Mouse (Mus musculus) adrenal gland, adult 18-20 months (tissue): ENCODE data around the gene Polr2m. TPM values are rescaled to one million over a fixed set of nuclear protein-coding genes. Genes with fewer than 3 reads are reported as not detected.
"Not testable (repeated sequence)": the region's sequence is repeated elsewhere in the genome, so short reads cannot be mapped to it uniquely, and the experiment has no call there.

Experiments used
- DNase-seq, 2 experiments: peaks; one replicate each; pipeline ENCODE4 v3.0.0; 2021 to 2022; ENCODE audit warnings: low spot score in 2 of 2
- long read RNA-seq, 2 experiments: library from polyadenylated mRNA; stranded (forward); transcript quantifications; one replicate each; pipeline ENCODE4 v2.0.0; 2021
- total RNA-seq, 2 experiments: library from RNA; stranded (reverse); gene quantifications; 1 replicate in 1 of 2; 2 replicates in 1 of 2; pipeline ENCODE4 v1.2.3; 2021

The Polr2m gene
- total RNA-seq, result 100 to 1,000 TPM; 178 to 179 TPM
- long read RNA-seq, experiment 1, transcript Polr2m-201 (4 exons, 2,200 nt), result major isoform, 297 of 327 reads
- long read RNA-seq, experiment 1, transcript Polr2m-202 (4 exons, 2,138 nt), result minor isoform, 20 of 327 reads
- long read RNA-seq, experiment 1, partial matches to known transcripts, result 2 of 327 reads
- long read RNA-seq, experiment 1, other reads (novel, unspliced or antisense), result 8 of 327 reads
- long read RNA-seq, experiment 2, transcript Polr2m-201 (4 exons, 2,200 nt), result major isoform, 747 of 811 reads
- long read RNA-seq, experiment 2, transcript Polr2m-202 (4 exons, 2,138 nt), result minor isoform, 43 of 811 reads
- long read RNA-seq, experiment 2, partial matches to known transcripts, result 12 of 811 reads
- long read RNA-seq, experiment 2, other reads (novel, unspliced or antisense), result 9 of 811 reads

DNA sequence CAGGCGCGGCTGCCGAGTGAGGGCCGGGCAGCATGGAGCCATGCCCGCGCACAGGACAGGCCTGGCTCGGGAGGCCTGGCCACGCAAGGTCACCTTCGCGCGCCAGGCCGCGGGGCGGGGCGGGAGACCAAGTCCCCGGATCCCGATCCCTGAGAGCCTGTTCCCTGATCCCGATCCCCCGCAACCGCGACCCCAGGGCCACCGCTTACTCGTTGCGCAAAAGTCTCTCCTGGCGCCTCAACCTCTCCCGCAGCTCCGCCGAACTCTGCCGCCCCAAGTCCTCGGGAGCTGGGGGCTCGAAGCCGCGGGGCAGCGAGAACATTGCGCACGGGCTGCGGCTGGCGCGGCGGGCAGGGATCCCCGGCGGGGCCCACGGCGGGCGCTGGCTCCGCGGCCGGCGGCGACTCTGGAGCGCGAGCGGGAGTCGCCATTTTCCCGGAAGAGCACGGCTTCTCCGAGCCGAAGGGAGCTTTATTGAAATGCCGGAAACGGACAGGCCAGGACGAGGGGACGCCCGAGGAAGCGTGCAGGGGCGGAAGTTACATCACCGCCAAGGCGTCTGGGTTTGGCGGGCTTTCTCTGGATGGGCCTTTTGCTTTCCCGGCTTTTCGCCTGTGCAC lies at the start of gene Polr2m:
Polr2m (minus strand) TSS at position 461 of the 620 bp plus-strand sequence.
- DNase-seq, result peak; percentile 92 to 95

DNA sequence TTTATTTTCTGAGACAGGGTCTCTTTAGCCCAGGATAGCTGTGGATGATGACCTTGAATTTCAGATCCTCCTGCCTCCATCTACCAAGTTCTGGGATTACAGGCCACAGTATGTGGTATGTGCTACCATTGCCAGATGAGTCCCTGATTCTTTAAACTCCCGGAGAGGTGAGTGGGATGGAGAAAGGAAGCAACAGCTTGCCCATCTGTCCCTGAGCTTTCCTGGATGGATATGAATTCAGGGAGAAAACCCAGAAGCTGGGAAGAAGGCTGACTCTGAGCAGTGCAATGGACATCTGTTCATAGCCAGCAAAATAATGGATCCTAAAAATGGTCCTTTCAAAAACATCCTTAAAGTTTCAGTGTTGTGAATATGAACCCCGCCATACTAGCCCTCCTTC lies 49.3 kb upstream of the Polr2m start:
- DNase-seq, result no peak

GRCm38 (mm10) chr9:71529960-71530359 lies 44.2 kb upstream of the Polr2m start:
- no peak for DNase-seq

GRCm38 (mm10) chr9:71527438-71527837 lies 41.7 kb upstream of the Polr2m start:
- DNase-seq, result no peak

DNA sequence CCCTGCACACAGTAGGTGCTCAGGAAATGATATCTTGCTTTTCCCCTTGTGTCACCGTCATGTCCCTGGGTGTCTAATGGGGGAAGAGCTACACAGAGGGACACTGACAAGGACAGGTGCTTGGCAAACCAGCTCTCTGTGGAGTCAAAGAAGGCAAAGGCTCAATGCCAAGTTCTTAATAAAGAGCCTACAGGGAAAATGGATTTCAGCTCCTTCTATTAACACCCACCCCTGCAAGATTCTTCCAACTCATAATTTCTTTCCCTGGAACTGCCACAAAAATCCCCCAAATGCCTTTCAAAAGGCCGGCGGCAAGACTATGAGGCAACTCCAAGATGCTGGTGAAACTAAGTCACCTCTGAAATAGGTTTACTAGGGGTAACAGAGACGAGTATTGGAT lies 38.2 kb upstream of the Polr2m start:
- no peak for DNase-seq

GRCm38 (mm10) chr9:71519836-71520235 lies 34.1 kb upstream of the Polr2m start:
- DNase-seq, result no peak

DNA sequence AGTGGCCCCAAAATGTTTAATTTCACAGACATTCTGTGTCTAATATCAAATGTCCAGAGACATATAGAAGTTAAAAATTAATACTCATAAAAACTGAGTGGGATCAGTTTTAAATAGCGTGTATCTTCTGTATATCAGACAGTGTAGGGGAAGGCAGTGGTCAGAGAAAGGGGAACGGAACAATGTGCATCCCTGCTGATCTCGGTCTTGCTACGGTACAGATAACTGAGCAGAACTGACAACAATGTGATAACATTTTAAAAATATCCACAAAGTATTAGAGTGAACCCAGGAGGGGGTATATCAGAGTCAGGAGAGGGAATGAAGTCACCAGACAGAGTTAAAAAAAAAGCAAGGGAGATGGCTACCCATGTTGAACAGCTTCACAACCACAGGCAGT lies 31.8 kb upstream of the Polr2m start:
- DNase-seq, result no peak

DNA sequence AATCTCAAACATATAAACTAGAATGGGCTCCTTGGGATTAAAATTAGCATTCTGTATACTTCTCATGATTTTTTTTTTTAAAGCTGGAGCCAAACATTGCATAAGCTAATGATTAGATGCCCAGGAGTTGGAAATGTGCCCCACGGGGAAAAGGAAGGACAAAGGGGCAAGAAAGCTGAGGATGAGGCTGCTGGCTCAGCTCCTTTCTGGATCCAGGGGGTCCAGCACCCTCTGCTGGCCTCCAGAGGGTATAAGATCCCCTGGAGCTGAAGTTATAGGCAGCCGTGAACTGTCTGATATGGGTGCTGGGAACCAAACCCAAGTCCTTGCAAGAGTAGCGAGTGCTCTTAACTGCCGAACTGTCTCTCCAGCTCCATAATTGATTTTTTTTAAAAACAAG lies 30.1 kb upstream of the Polr2m start:
- no peak for DNase-seq

DNA sequence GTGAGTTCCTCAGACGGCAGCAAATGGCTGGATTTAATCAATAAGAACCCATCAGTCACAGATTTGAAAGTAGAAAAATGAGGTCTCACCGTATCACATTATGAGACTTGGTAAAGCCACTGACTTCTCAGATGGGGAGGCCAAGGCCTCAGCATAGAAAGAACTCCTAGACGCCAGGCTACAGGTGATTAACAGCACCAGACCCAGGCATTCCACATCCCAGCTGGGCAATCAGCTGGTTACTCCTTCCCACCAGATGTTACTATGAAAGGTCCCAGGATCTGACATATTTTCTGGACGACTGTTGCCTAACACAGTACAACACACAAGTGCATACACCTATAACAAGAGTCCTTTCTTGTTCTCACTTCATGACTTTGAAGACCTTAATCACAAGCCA lies 27.8 kb upstream of the Polr2m start:
- no peak for DNase-seq

- no peak for DNase-seq
These were observed 27.2 kb upstream of the Polr2m start for GRCm38 (mm10) chr9:71512899-71513298.

GRCm38 (mm10) chr9:71498391-71499182 lies 12.9 kb upstream of the Polr2m start:
- DNase-seq, result no peak

- no peak for DNase-seq
These were observed 10.9 kb upstream of the Polr2m start for GRCm38 (mm10) chr9:71496637-71497036.

DNA sequence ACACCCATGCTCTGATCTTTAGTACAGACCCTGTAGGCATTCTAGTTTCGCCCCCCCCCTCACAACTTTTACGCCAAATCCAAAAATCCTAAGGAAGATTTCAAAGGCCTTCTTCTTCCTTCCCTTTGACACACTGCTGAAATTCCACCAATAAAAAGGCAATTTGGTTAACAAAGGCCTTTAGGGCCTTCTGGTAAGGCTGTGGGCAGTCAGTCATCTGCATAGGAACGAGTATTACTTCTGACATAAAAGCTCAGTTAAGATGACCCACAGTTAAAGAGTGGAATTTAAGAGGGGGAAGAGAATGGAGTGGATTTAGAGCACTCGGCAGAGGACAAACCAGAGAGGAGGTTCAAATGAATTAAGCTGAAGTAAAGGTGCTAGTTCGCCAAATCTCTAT lies 8.0 kb upstream of the Polr2m start:
- DNase-seq, result no peak

- no peak for DNase-seq
These were observed 6.7 kb upstream of the Polr2m start for GRCm38 (mm10) chr9:71492296-71493025.

DNA sequence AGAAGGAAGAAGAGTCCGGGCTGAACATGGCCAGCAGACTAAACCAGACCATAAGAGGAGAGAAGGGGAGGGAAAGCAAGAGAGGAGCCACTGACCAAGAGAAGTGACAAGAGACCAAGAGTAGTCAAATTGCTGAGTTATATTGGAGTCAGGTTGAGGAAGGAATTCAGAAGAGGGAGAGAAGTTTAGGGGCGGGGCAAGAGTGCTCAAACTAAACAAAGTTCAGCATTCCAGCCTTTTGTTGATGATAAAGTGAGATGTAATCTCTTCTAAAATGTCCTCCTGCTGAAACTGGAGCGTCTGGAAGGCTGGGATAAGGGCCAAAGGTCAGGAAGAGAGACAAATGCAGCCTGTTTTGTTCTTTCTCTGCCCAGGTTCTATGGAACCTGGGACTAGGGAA lies 4.3 kb upstream of the Polr2m start:
- DNase-seq, result no peak

GRCm38 (mm10) chr9:71486127-71486526 lies 392 bp upstream of the Polr2m start:
- no peak for DNase-seq

DNA sequence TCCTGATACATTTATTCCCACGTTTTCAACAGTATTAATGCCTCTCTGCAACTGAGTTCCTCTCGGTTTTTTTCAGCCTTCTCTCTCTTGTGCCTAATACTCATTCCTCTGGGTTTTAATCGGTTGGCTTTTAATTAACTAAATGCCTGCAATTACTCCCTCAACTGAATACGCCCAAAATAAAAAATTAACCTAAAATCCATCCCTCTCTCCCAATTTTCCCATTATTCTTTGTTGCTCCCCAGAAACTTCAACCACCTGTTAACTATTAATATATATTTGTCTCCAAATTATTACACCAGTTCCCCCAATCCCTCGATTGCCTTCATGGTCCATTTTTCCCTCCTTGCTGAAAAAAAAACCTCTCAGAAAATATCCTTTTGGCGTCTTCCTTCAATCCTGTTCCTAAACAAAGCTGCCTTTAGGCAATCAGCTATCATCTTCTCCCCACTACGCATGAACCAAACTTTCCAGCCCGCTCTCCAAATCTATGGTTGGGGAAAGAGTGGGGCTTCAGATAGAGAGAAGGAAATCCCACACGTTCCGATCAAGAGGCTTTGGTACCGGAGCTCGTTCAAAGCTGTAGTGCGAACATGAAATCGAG lies 762 bp downstream of the Polr2m start:
- no peak for DNase-seq

DNA sequence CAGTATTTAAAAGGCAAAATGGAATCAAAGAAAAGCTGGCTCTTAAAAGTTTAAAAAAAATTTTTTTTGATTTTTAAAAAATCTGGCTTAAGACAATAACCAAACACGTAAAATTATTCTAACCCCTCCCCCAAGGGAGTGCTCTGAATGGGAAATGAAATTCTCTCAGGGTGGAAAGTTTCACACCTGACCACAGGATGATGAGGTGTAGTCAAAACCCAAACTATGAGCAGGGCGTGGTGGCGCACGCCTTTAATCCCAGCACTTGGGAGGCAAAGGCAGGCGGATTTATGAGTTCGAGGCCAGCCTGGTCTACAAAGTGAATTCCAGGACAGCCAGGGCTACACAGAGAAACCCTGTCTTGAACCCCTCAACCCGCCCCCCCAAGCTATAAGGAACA lies 1.9 kb downstream of the Polr2m start:
- DNase-seq, result not testable (repeated sequence)

- no peak for DNase-seq
These were observed 5.4 kb downstream of the Polr2m start for GRCm38 (mm10) chr9:71480305-71480704.

DNA sequence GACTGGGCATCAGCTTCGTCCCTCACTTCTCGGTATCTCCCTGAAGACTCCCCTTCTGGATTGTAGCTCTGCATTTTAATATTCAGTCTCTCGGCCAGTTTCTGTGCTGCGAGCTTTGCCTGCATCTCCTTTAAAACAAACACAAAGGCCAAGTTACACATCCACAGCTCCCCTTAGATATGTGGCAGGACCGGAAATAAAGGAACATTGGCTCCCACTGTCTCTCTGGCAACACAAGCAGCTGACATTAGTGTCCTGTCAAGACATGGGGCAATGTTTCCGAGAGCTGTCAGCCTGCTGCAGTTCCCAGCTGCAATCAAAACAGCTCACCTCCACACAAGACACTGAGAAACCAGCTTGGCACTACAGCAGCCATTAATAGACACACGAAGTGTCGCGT lies 6.3 kb downstream of the Polr2m start:
- DNase-seq, result no peak

DNA sequence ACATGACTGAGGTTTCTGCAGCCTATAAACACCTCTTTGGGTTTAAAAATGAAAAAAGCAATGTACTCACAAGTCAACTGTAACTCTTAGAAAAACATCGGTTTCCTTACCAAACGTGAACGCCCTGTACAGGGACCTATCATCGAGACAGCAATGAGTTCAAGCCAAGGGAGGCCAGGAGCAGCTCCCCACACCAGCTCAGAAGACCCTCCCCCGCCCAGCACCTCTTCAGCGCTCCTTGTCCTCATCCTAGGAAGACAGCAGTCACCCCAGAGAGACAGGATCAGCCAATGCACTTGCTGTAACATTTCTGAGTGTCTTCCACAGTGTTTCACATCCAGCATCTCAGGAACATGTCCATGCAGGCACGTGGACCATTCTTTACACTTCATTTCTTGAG lies 7.1 kb downstream of the Polr2m start:
- DNase-seq, result no peak
